Mouse (Mus musculus) heart, adult 18-20 months (tissue): Measurements from ENCODE around the gene Hoga1. TPM values are rescaled to one million over a fixed set of nuclear protein-coding genes. Genes with fewer than 3 reads are reported as not detected.

Source experiments
- total RNA-seq, 2 experiments: library from RNA; stranded (reverse); gene quantifications; 2 replicates each; pipeline ENCODE4 v1.2.3; 2021

Hoga1 gene
- total RNA-seq, 2 experiments from 2014 or later = 1.3 to 1.7 TPM

Other genes starting within 250 kb of the Hoga1 start
- gene Arhgap19, start 243.6 kb upstream of the Hoga1 start, total RNA-seq = 1 to 10 TPM; 2.0 to 2.6 TPM
- gene Frat1, start 215.6 kb upstream of the Hoga1 start, total RNA-seq = 1 to 10 TPM; 1.7 to 2.5 TPM
- 1 to 10 TPM; 2.5 to 3.3 TPM for gene Frat2, start 197.5 kb upstream of the Hoga1 start, total RNA-seq
- 10 to 100 TPM; 16.0 to 18.0 TPM for gene Rrp12, start 149.4 kb upstream of the Hoga1 start, total RNA-seq
- gene Pgam1, start 133.7 kb upstream of the Hoga1 start, total RNA-seq = 100 to 1,000 TPM; 128 TPM
- gene Exosc1, start 112.2 kb upstream of the Hoga1 start, total RNA-seq = 10 to 100 TPM; 11.4 to 13.1 TPM
- 10 to 100 TPM; 12.9 to 14.0 TPM for gene Zdhhc16, start 112.1 kb upstream of the Hoga1 start, total RNA-seq
- 10 to 100 TPM; 13.9 to 14.6 TPM for gene Mms19, start 64.5 kb upstream of the Hoga1 start, total RNA-seq
- gene Ubtd1, start 63.8 kb upstream of the Hoga1 start, total RNA-seq = 10 to 100 TPM; 17.7 to 19.2 TPM
- under 1 TPM in 1 of 2 experiments, not detected in 1; 0.47 TPM for gene Ankrd2, start 9.6 kb upstream of the Hoga1 start, total RNA-seq
- not detected for gene 4933411K16Rik, start 6.6 kb downstream of the Hoga1 start, total RNA-seq
- gene Morn4, start 40.7 kb downstream of the Hoga1 start, total RNA-seq = 1 to 10 TPM; 2.3 to 3.1 TPM
- gene Pi4k2a, start 44.9 kb downstream of the Hoga1 start, total RNA-seq = 10 to 100 TPM; 18.2 to 19.3 TPM
- gene Avpi1, start 83.4 kb downstream of the Hoga1 start, total RNA-seq = 10 to 100 TPM; 10.1 to 12.4 TPM
- 10 to 100 TPM; 19.1 to 21.1 TPM for gene Marveld1, start 101.8 kb downstream of the Hoga1 start, total RNA-seq
- gene Zfyve27, start 118.3 kb downstream of the Hoga1 start, total RNA-seq = 10 to 100 TPM; 17.3 to 21.3 TPM
- gene Sfrp5, start 156.6 kb downstream of the Hoga1 start, total RNA-seq = 1 to 10 TPM; 5.6 to 5.8 TPM
- gene Golga7b, start 202.0 kb downstream of the Hoga1 start, total RNA-seq = under 1 TPM; 0.54 to 0.87 TPM